Mouse (Mus musculus) heart, embryonic 12.5 days (tissue): ENCODE data around the gene Chga. TPM values are rescaled to one million over a fixed set of nuclear protein-coding genes. Genes with fewer than 3 reads are reported as not detected.

Experiments used
- ATAC-seq: fragments of 200-750 bp; cut with Nextera tagmentation; 2 replicates; pipeline ENCODE4 v1.8.0; 2017; ENCODE audit warnings: moderate TSS enrichment, moderate library complexity; ENCODE audit not compliant: insufficient number of reproducible peaks, low FRiP score
- H3K27ac ChIP-seq: fragments of 300-500 bp; sonication (generic); 2 replicates; pipeline ENCODE4 v1.5.1; 2016; ENCODE audit warnings: mild to moderate bottlenecking, moderate library complexity; ENCODE audit not compliant: poor library complexity, severe bottlenecking
- H3K27me3 ChIP-seq: fragments of 300-500 bp; sonication (generic); replicated peaks from 2 replicates; pipeline ENCODE4 v1.6.1; 2016; ENCODE audit warnings: mild to moderate bottlenecking, moderate library complexity
- H3K36me3 ChIP-seq: fragments of 300-500 bp; sonication (generic); 2 replicates; pipeline ENCODE4 v1.6.1; 2016; ENCODE audit warnings: mild to moderate bottlenecking, moderate library complexity
- H3K4me1 ChIP-seq: fragments of 300-500 bp; sonication (generic); replicated peaks from 2 replicates; pipeline ENCODE4 v1.6.1; 2016; ENCODE audit warnings: mild to moderate bottlenecking
- H3K4me2 ChIP-seq: fragments of 300-500 bp; sonication (generic); 2 replicates; pipeline ENCODE4 v1.6.1; 2016; ENCODE audit warnings: mild to moderate bottlenecking, moderate library complexity
- H3K4me3 ChIP-seq: fragments of 300-500 bp; sonication (generic); 2 replicates; pipeline ENCODE4 v1.5.1; 2016; ENCODE audit warnings: mild to moderate bottlenecking
- H3K9ac ChIP-seq: fragments of 300-500 bp; sonication (generic); 2 replicates; pipeline ENCODE4 v1.6.1; 2016; ENCODE audit warnings: mild to moderate bottlenecking, moderate library complexity
- H3K9me3 ChIP-seq: fragments of 300-500 bp; sonication (generic); replicated peaks from 2 replicates; pipeline ENCODE4 v1.6.1; 2016; ENCODE audit warnings: mild to moderate bottlenecking, moderate library complexity
- WGBS: fragments of 180-500 bp; shearing (Covaris S2); methylation state at CpG from one replicate; pipeline ENCODE4 v1.1.7; 2016; 5-methylcytosine and 5-hydroxymethylcytosine counted together
- polyA plus RNA-seq: library from polyadenylated mRNA; unstranded; fragments of >200 nt; fragmentation: Nextera tagmentation; extraction: Ambion mirVana; gene quantifications from 2 replicates; pipeline ENCODE4 v1.2.1, GENCODE M21; 2016

Gene Chga
- polyA plus RNA-seq, 1 experiment from 2014 or later = 0.26 TPM

GRCm38 (mm10) chr12:102582441-102582840 lies 27.7 kb downstream of the Chga start:
- H3K4me3 ChIP-seq = no peak overlapping the region
- H3K27ac ChIP-seq = no peak overlapping the region
- no peaks in the 10 kb centered on the region for H3K9me3 ChIP-seq
- no peak overlapping the region for H3K4me2 ChIP-seq
- WGBS = 75% methylated on average over 11 of the region's 11 CpGs
- H3K27me3 ChIP-seq = no peaks in the 10 kb centered on the region
- H3K9ac ChIP-seq = no peak overlapping the region
- H3K4me1 ChIP-seq = peaks cover 21% of the 10 kb centered on the region
- no peaks in the 10 kb centered on the region for H3K36me3 ChIP-seq
- no peak for ATAC-seq

- Histone ChIP-seq H3K9ac (no peak overlapping the region), H3K9me3 (no peaks in the 10 kb centered on the region), H3K27me3 (no peaks in the 10 kb centered on the region), H3K4me1 (peaks cover 21% of the 10 kb centered on the region), H3K27ac (no peak overlapping the region), H3K4me2 (no peak overlapping the region), H3K36me3 (no peaks in the 10 kb centered on the region), H3K4me3 (no peak overlapping the region)
- WGBS = 59% methylated on average over 3 of the region's 3 CpGs
- ATAC-seq = no peak
Observed at GRCm38 (mm10) chr12:102585390-102585789, 30.6 kb downstream of the Chga start.

- H3K36me3 ChIP-seq = no peaks in the 10 kb centered on the region
- H3K9ac ChIP-seq = no peak overlapping the region
- no peaks in the 10 kb centered on the region for H3K27me3 ChIP-seq
- peaks cover 19% of the 10 kb centered on the region for H3K4me1 ChIP-seq
- no peak for ATAC-seq
- H3K4me2 ChIP-seq = no peak overlapping the region
- H3K9me3 ChIP-seq = no peaks in the 10 kb centered on the region
- H3K4me3 ChIP-seq = no peak overlapping the region
- H3K27ac ChIP-seq = no peak overlapping the region
- WGBS = 66% methylated on average over 9 of the region's 9 CpGs
Observed at GRCm38 (mm10) chr12:102586286-102586881, 31.6 kb downstream of the Chga start.

GRCm38 (mm10) chr12:102587106-102587505 lies 32.3 kb downstream of the Chga start:
- H3K4me3 ChIP-seq = no peak overlapping the region
- no peaks in the 10 kb centered on the region for H3K9me3 ChIP-seq
- H3K27ac ChIP-seq = no peak overlapping the region
- H3K9ac ChIP-seq = no peak overlapping the region
- H3K4me2 ChIP-seq = no peak overlapping the region
- H3K27me3 ChIP-seq = no peaks in the 10 kb centered on the region
- H3K4me1 ChIP-seq = peaks cover 16% of the 10 kb centered on the region
- ATAC-seq = no peak
- no peaks in the 10 kb centered on the region for H3K36me3 ChIP-seq
- WGBS = 83% methylated on average over 8 of the region's 8 CpGs

GRCm38 (mm10) chr12:102590711-102591360 lies 36.1 kb downstream of the Chga start:
- Histone ChIP-seq H3K4me3 (no peak overlapping the region), H3K4me2 (no peak overlapping the region), H3K36me3 (no peaks in the 10 kb centered on the region), H3K9me3 (no peaks in the 10 kb centered on the region), H3K27ac (no peak overlapping the region), H3K9ac (no peak overlapping the region), H3K4me1 (peaks cover 30% of the 10 kb centered on the region), H3K27me3 (no peaks in the 10 kb centered on the region)
- ATAC-seq = no peak
- WGBS = 83% methylated on average over 17 of the region's 17 CpGs

GRCm38 (mm10) chr12:102593699-102594098 lies 38.9 kb downstream of the Chga start:
- 37% methylated on average over 9 of the region's 9 CpGs for WGBS
- peak; percentile 75; the same call in 1 of the 2 replicates for ATAC-seq
- H3K27ac ChIP-seq = peak overlapping the region; percentile 50
- no peaks in the 10 kb centered on the region for H3K27me3 ChIP-seq
- H3K4me2 ChIP-seq = peak overlapping the region; percentile 21
- H3K9me3 ChIP-seq = peaks cover 5% of the 10 kb centered on the region
- H3K4me3 ChIP-seq = no peak overlapping the region
- H3K4me1 ChIP-seq = peaks cover 36% of the 10 kb centered on the region
- no peaks in the 10 kb centered on the region for H3K36me3 ChIP-seq
- no peak overlapping the region; the same call in 1 of the 2 replicates for H3K9ac ChIP-seq

- Histone ChIP-seq H3K9me3 (peaks cover 5% of the 10 kb centered on the region), H3K9ac (no peak overlapping the region), H3K4me3 (no peak overlapping the region), H3K4me2 (no peak overlapping the region), H3K27ac (peak overlapping the region; percentile 50; the same call in 1 of the 2 replicates), H3K36me3 (no peaks in the 10 kb centered on the region), H3K4me1 (peaks cover 38% of the 10 kb centered on the region), H3K27me3 (no peaks in the 10 kb centered on the region)
- ATAC-seq = no peak
- 80% methylated on average over 9 of the region's 9 CpGs for WGBS
Observed at GRCm38 (mm10) chr12:102594627-102595026, 39.9 kb downstream of the Chga start.

GRCm38 (mm10) chr12:102596410-102596809 lies 41.6 kb downstream of the Chga start:
- no peak for ATAC-seq
- Histone ChIP-seq H3K36me3 (no peaks in the 10 kb centered on the region), H3K4me2 (no peak overlapping the region), H3K9ac (no peak overlapping the region), H3K4me3 (no peak overlapping the region), H3K27ac (no peak overlapping the region), H3K27me3 (no peaks in the 10 kb centered on the region), H3K9me3 (peaks cover 5% of the 10 kb centered on the region), H3K4me1 (peaks cover 43% of the 10 kb centered on the region)
- 59% methylated on average over 7 of the region's 7 CpGs for WGBS

GRCm38 (mm10) chr12:102597466-102597865 lies 42.7 kb downstream of the Chga start:
- no peak overlapping the region for H3K9ac ChIP-seq
- H3K4me2 ChIP-seq = no peak overlapping the region
- peak overlapping the region; percentile 53 for H3K27ac ChIP-seq
- no peaks in the 10 kb centered on the region for H3K36me3 ChIP-seq
- no peak overlapping the region for H3K4me3 ChIP-seq
- no peaks in the 10 kb centered on the region for H3K27me3 ChIP-seq
- WGBS = 36% methylated on average over 4 of the region's 4 CpGs
- H3K4me1 ChIP-seq = peaks cover 52% of the 10 kb centered on the region
- peaks cover 5% of the 10 kb centered on the region for H3K9me3 ChIP-seq
- ATAC-seq = no peak

- H3K27ac ChIP-seq = no peak overlapping the region
- no peak for ATAC-seq
- peaks cover 5% of the 10 kb centered on the region for H3K9me3 ChIP-seq
- no peak overlapping the region for H3K9ac ChIP-seq
- H3K4me1 ChIP-seq = peaks cover 44% of the 10 kb centered on the region
- H3K36me3 ChIP-seq = no peaks in the 10 kb centered on the region
- 93% methylated on average over 3 of the region's 3 CpGs for WGBS
- H3K4me2 ChIP-seq = no peak overlapping the region
- H3K4me3 ChIP-seq = no peak overlapping the region
- H3K27me3 ChIP-seq = no peaks in the 10 kb centered on the region
Observed at GRCm38 (mm10) chr12:102598535-102598934, 43.8 kb downstream of the Chga start.

GRCm38 (mm10) chr12:102599801-102600200 lies 45.0 kb downstream of the Chga start:
- ATAC-seq = no peak
- Histone ChIP-seq H3K9me3 (peaks cover 5% of the 10 kb centered on the region), H3K36me3 (no peaks in the 10 kb centered on the region), H3K27me3 (no peaks in the 10 kb centered on the region), H3K9ac (no peak overlapping the region), H3K4me1 (peaks cover 32% of the 10 kb centered on the region), H3K4me3 (no peak overlapping the region), H3K27ac (no peak overlapping the region), H3K4me2 (no peak overlapping the region)
- WGBS = 78% methylated on average over 7 of the region's 7 CpGs
